Mouse (Mus musculus) ES-E14 (cell line): ENCODE results near the gene Bcl10.

Experiments
- CHD2 ChIP-seq: IDR thresholded peaks from 2 replicates; pipeline ENCODE4 v1.6.1; 2014; ENCODE audit warnings: mild to moderate bottlenecking, low read depth, low read length, inconsistent platforms
- HCFC1 ChIP-seq: IDR thresholded peaks from 2 replicates; pipeline ENCODE4 v1.6.1; 2012; ENCODE audit warnings: low read length, inconsistent platforms, borderline replicate concordance; ENCODE audit not compliant: insufficient read depth
- ZC3H11A ChIP-seq: IDR thresholded peaks from 2 replicates; pipeline ENCODE4 v1.6.1; 2012; ENCODE audit warnings: low read depth, mild to moderate bottlenecking, inconsistent platforms, low read length, borderline replicate concordance
- ZNF384 ChIP-seq: IDR thresholded peaks from 2 replicates; pipeline ENCODE4 v1.6.1; 2012; ENCODE audit warnings: low read depth, low read length, inconsistent platforms

- TF ChIP-seq CHD2 = no peak
- no peak for TF ChIP-seq HCFC1
- TF ChIP-seq ZNF384 = peak; percentile 89
- TF ChIP-seq ZC3H11A = peak; percentile 74; the same call in 1 of the 2 replicates
Measured at GRCm38 (mm10) chr3:145950034-145950814, 27.6 kb downstream of the Bcl10 start.
